Mouse (Mus musculus) liver, embryonic 13.5 days (tissue): ENCODE data around the gene Pappa. TPM values are rescaled to one million over a fixed set of nuclear protein-coding genes. Genes with fewer than 3 reads are reported as not detected.

ENCODE experiments used
- ATAC-seq: fragments of 200-750 bp; cut with Nextera tagmentation; 2 replicates; pipeline ENCODE4 v1.8.0; 2017; ENCODE audit warnings: low read depth, mild to moderate bottlenecking, moderate number of reproducible peaks, moderate library complexity
- DNase-seq: peaks from one replicate; pipeline ENCODE4 v3.0.0; 2022
- H3K27ac ChIP-seq: fragments of 300-500 bp; sonication (generic); 2 replicates; pipeline ENCODE4 v1.5.1; 2015; ENCODE audit warnings: moderate library complexity, mild to moderate bottlenecking, inconsistent platforms
- H3K27me3 ChIP-seq: fragments of 300-500 bp; sonication (generic); 2 replicates; pipeline ENCODE4 v1.6.1; 2015; ENCODE audit warnings: mild to moderate bottlenecking, inconsistent platforms
- H3K36me3 ChIP-seq: fragments of 300-500 bp; sonication (generic); 2 replicates; pipeline ENCODE4 v1.6.1; 2015; ENCODE audit warnings: mild to moderate bottlenecking, inconsistent platforms
- H3K4me1 ChIP-seq: fragments of 300-500 bp; sonication (generic); replicated peaks from 2 replicates; pipeline ENCODE4 v1.6.1; 2015; ENCODE audit warnings: inconsistent platforms
- H3K4me2 ChIP-seq: fragments of 300-500 bp; sonication (generic); 2 replicates; pipeline ENCODE4 v1.6.1; 2015; ENCODE audit warnings: inconsistent platforms, mild to moderate bottlenecking, moderate library complexity
- H3K4me3 ChIP-seq: fragments of 300-500 bp; sonication (generic); replicated peaks from 2 replicates; pipeline ENCODE4 v1.5.1; 2015; ENCODE audit warnings: mild to moderate bottlenecking, inconsistent platforms
- H3K9ac ChIP-seq: fragments of 300-500 bp; sonication (generic); 2 replicates; pipeline ENCODE4 v1.6.1; 2015; ENCODE audit warnings: mild to moderate bottlenecking, inconsistent platforms
- H3K9me3 ChIP-seq: fragments of 300-500 bp; sonication (generic); replicated peaks from 2 replicates; pipeline ENCODE4 v1.6.1; 2016; ENCODE audit warnings: inconsistent platforms
- WGBS: fragments of 180-500 bp; shearing (Covaris S2); methylation state at CpG from one replicate; pipeline ENCODE4 v1.1.7; 2015; ENCODE audit not compliant: insufficient replicate concordance; 5-methylcytosine and 5-hydroxymethylcytosine counted together
- polyA plus RNA-seq: library from polyadenylated mRNA; unstranded; fragments of >200 nt; fragmentation: Nextera tagmentation; extraction: Ambion mirVana; gene quantifications from 2 replicates; pipeline ENCODE4 v1.2.1, GENCODE M21; 2015

The Pappa gene
- polyA plus RNA-seq, 1 experiment from 2014 or later: 0.03 TPM

GRCm38 (mm10) chr4:65217651-65218364 is 93.8 kb downstream of the Pappa start:
- no peaks in the 10 kb centered on the region for H3K4me1 ChIP-seq
- H3K27me3 ChIP-seq: no peaks in the 10 kb centered on the region
- no peaks in the 10 kb centered on the region for H3K36me3 ChIP-seq
- H3K27ac ChIP-seq: no peak overlapping the region
- H3K9me3 ChIP-seq: no peaks in the 10 kb centered on the region
- 31% methylated on average over 9 of the region's 9 CpGs for WGBS
- no peak overlapping the region for H3K4me2 ChIP-seq
- DNase-seq (no peak), ATAC-seq (no peak)
- H3K4me3 ChIP-seq: no peak overlapping the region
- no peak overlapping the region for H3K9ac ChIP-seq

DNA sequence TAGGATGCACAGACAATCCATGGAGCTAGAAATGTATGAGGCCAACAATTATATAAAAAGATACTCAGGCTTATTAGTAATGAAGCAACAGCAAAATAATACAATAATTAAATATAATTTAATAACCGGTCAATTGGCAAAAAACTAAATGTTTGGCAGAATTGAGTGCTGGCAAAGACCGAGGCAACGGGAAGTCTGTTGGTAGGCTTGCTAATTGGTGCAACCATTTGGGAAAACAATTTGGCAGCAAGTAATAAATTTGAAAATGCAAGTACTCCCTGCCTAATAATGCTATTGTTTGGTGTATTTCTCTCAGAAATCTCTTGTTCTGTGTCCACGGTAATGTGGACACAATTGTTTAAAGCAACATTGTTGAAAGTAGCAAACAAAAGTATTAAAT is 99.9 kb downstream of the Pappa start:
- H3K36me3 ChIP-seq: no peaks in the 10 kb centered on the region
- no peak overlapping the region for H3K27ac ChIP-seq
- H3K27me3 ChIP-seq: no peaks in the 10 kb centered on the region
- no peak overlapping the region for H3K9ac ChIP-seq
- no peaks in the 10 kb centered on the region for H3K4me1 ChIP-seq
- no peaks in the 10 kb centered on the region for H3K9me3 ChIP-seq
- H3K4me3 ChIP-seq: no peak overlapping the region
- no peak overlapping the region for H3K4me2 ChIP-seq
- 64% methylated on average over 4 of the region's 4 CpGs for WGBS
- DNase-seq (no peak), ATAC-seq (no peak)

DNA sequence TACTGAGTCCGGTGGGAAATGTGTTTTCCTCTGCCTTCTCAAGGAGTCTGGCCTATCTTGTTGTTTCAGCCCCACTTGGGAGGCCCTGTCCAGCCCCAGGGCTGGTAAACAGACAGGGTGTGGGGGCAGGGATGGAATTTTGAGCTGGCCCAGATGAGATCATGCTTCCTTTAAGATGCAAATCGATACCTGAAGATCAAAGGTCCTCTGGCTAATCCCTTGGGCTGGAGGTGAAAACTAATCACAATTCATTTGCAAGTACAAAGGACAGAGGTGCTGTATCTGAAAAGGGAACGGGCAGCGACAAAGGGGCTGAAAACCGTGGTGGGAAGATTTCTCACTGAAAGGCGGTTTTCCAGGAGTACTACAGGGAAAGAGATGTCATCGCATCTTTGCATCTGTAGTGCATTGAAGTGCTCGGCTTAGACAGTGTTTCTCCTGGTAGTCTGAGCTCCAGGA is 114.6 kb downstream of the Pappa start:
- H3K27ac ChIP-seq: no peak overlapping the region
- DNase-seq (no peak), ATAC-seq (no peak)
- no peak overlapping the region for H3K4me3 ChIP-seq
- H3K27me3 ChIP-seq: no peaks in the 10 kb centered on the region
- no peak overlapping the region for H3K4me2 ChIP-seq
- H3K9ac ChIP-seq: no peak overlapping the region
- H3K36me3 ChIP-seq: no peaks in the 10 kb centered on the region
- H3K4me1 ChIP-seq: no peaks in the 10 kb centered on the region; the same call in 1 of the 2 replicates
- WGBS: 21% methylated on average over 8 of the region's 8 CpGs
- no peaks in the 10 kb centered on the region for H3K9me3 ChIP-seq

DNA sequence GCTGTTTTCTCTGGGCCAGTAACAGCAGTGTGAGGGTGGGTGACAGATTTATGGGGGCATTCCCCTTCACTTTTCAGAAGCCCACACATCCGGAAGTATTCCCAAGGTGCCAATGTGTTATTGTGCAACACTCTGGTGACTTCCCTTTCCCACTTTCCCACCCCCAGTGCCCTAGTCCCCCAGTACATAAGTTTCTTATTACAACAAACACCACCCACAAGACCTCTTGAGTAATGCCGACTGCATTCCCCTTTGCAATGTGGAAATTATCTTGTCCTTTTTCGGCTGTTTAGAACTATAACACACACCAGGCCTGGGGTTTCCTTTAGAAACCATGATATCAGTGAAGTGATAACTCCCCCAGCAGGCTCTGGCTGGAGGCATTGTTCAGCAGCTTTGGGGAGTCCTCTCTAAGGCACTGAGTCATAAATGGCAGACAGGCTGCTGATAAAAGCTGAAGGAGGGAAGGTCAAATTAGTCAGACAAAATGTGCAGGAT is 118.5 kb downstream of the Pappa start:
- no peak for ATAC-seq
- Histone ChIP-seq H3K4me1 (no peaks in the 10 kb centered on the region; the same call in 1 of the 2 replicates), H3K27me3 (no peaks in the 10 kb centered on the region), H3K4me2 (no peak overlapping the region), H3K9me3 (no peaks in the 10 kb centered on the region), H3K4me3 (no peak overlapping the region), H3K9ac (no peak overlapping the region), H3K36me3 (no peaks in the 10 kb centered on the region), H3K27ac (no peak overlapping the region)
- WGBS: 13% methylated on average over 3 of the region's 3 CpGs
- DNase-seq: no peak

DNA sequence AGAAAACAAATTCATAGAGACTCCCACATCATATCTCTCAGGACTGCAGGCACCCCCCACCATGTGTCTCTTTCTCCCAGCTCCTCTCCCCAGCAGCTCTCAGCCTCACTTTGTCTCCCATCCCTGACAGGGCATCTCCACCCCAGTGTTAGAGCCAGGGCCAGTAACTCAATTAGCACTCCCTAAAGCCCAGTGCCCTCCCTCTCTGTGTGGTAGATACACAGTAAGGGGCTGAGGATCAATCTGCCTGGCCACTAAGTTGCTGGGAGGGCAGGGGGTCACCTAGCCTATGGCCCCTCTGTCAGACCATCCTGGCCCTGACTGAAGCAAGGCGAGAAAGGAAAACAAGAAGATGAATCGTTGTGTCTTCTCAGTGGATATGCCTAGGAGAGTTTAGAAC is 119.3 kb downstream of the Pappa start:
- Histone ChIP-seq H3K4me2 (no peak overlapping the region), H3K9me3 (no peaks in the 10 kb centered on the region), H3K4me1 (no peaks in the 10 kb centered on the region; the same call in 1 of the 2 replicates), H3K27ac (no peak overlapping the region), H3K9ac (no peak overlapping the region), H3K36me3 (no peaks in the 10 kb centered on the region), H3K27me3 (no peaks in the 10 kb centered on the region), H3K4me3 (no peak overlapping the region)
- DNase-seq (no peak), ATAC-seq (no peak)
- 44% methylated on average over 2 of the region's 2 CpGs for WGBS

DNA sequence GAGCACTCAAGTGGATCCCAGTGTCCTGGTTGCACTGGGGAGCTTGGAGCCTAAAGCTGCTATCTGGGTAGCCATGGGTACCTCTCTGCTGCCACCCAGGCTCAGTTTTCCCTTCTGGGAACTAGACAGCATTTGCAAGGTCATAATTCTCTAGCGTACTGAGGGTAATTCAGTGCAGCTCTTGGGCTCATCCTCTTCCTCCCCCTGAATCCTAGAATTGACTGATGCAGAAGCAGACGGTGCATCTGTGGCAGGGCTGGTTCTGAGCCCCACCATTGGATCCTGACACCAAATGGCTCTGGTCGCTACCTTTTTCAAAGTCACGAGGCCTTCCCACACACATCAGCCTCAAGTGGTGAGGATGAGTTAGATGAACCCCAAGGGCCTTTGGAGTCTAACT is 121.0 kb downstream of the Pappa start:
- Histone ChIP-seq H3K9ac (no peak overlapping the region), H3K27ac (no peak overlapping the region), H3K9me3 (no peaks in the 10 kb centered on the region), H3K27me3 (no peaks in the 10 kb centered on the region), H3K4me3 (no peak overlapping the region), H3K36me3 (no peaks in the 10 kb centered on the region), H3K4me2 (no peak overlapping the region), H3K4me1 (no peaks in the 10 kb centered on the region)
- no peak for ATAC-seq
- WGBS: 62% methylated on average over 4 of the region's 4 CpGs
- DNase-seq: no peak

- H3K36me3 ChIP-seq: no peaks in the 10 kb centered on the region
- WGBS: 34% methylated on average over 3 of the region's 3 CpGs
- ATAC-seq (no peak), DNase-seq (no peak)
- no peak overlapping the region for H3K27ac ChIP-seq
- H3K4me3 ChIP-seq: no peak overlapping the region
- H3K9ac ChIP-seq: no peak overlapping the region
- no peaks in the 10 kb centered on the region for H3K4me1 ChIP-seq
- no peak overlapping the region for H3K4me2 ChIP-seq
- H3K27me3 ChIP-seq: no peaks in the 10 kb centered on the region
- H3K9me3 ChIP-seq: no peaks in the 10 kb centered on the region
Measured at GRCm38 (mm10) chr4:65245440-65245839, 121.5 kb downstream of the Pappa start.

GRCm38 (mm10) chr4:65252193-65252592 is 128.2 kb downstream of the Pappa start:
- H3K36me3 ChIP-seq: no peaks in the 10 kb centered on the region
- H3K27ac ChIP-seq: no peak overlapping the region
- no peak overlapping the region for H3K4me2 ChIP-seq
- DNase-seq (no peak), ATAC-seq (no peak)
- H3K4me1 ChIP-seq: no peaks in the 10 kb centered on the region
- H3K9ac ChIP-seq: no peak overlapping the region
- no peaks in the 10 kb centered on the region for H3K9me3 ChIP-seq
- no peaks in the 10 kb centered on the region for H3K27me3 ChIP-seq
- no peak overlapping the region for H3K4me3 ChIP-seq
- WGBS: 21% methylated on average over 8 of the region's 8 CpGs

GRCm38 (mm10) chr4:65254073-65254472 is 130.1 kb downstream of the Pappa start:
- H3K4me1 ChIP-seq: no peaks in the 10 kb centered on the region
- H3K9ac ChIP-seq: no peak overlapping the region
- H3K27ac ChIP-seq: no peak overlapping the region
- WGBS: 71% methylated on average over 1 of the region's 1 CpGs
- DNase-seq (no peak), ATAC-seq (no peak)
- no peak overlapping the region for H3K4me3 ChIP-seq
- H3K9me3 ChIP-seq: no peaks in the 10 kb centered on the region
- no peaks in the 10 kb centered on the region for H3K36me3 ChIP-seq
- H3K4me2 ChIP-seq: no peak overlapping the region
- H3K27me3 ChIP-seq: no peaks in the 10 kb centered on the region

DNA sequence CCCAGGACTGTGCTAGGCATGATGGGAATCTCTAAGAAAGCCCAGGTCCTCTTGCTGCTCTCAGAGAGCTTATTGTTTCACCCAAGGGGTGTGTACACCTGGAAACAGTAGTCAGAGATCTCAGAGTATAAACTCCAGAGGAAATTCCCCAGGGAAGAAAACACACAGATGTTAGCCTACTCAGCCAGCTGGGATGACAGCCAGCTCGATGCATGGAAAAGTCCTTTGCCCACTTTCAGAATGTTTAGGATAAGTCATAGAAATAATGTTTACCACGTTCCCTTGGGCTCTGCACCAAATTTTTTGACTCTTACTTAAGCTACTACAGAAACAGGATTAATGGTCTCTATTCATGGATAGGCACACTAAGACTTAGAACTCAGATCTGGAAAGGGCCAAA is 143.1 kb downstream of the Pappa start:
- ATAC-seq: no peak
- Histone ChIP-seq H3K27ac (no peak overlapping the region), H3K4me1 (no peaks in the 10 kb centered on the region), H3K36me3 (no peaks in the 10 kb centered on the region), H3K4me2 (no peak overlapping the region), H3K27me3 (no peaks in the 10 kb centered on the region), H3K4me3 (no peak overlapping the region), H3K9me3 (no peaks in the 10 kb centered on the region), H3K9ac (no peak overlapping the region)
- no peak for DNase-seq
- 55% methylated on average over 2 of the region's 2 CpGs for WGBS

DNA sequence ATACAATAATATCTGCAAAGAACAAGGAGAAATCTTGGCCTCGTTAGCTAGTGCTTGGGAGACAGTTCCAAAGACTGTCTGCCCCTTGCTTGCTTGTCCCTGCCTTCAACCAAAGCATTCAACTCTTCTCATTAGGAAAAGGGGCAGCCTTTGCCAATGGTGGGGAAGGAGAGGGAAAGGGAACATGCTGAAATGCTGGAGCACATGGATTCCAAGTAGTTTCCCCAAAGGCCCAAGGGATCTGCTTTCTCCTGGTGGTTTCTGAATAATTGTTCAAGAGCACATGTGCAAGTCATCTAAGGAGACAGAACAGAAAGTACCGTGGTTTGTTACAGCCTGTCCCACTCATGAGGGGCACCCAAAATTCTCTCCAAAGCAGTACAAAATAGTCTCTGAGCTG is 146.0 kb downstream of the Pappa start:
- H3K9ac ChIP-seq: no peak overlapping the region
- H3K4me3 ChIP-seq: no peak overlapping the region
- no peaks in the 10 kb centered on the region for H3K4me1 ChIP-seq
- WGBS: 53% methylated on average over 2 of the region's 2 CpGs
- H3K4me2 ChIP-seq: no peak overlapping the region
- H3K27ac ChIP-seq: no peak overlapping the region
- no peak for DNase-seq
- H3K27me3 ChIP-seq: no peaks in the 10 kb centered on the region
- no peaks in the 10 kb centered on the region for H3K9me3 ChIP-seq
- H3K36me3 ChIP-seq: no peaks in the 10 kb centered on the region
- ATAC-seq: no peak

DNA sequence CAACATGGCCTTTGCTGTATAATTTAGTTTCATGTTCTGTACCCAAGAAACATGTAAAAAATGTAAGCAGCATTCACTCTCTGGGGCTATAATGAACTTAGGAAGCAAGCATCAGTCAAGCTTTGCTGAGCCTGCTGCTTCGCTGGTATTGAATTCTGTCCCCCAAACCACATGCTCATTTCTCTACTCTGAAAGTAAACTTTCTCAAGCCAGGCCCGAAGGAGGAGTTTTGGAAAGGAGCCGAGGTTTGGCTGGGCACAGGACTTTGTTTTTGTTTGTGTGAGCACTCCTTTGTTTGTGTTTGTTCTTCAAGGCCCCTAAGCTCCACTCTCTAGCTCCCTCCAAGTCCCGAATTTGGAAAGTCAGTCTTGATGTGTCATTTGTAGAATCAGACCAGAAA is 148.3 kb downstream of the Pappa start:
- Histone ChIP-seq H3K4me3 (no peak overlapping the region), H3K9me3 (no peaks in the 10 kb centered on the region)
- no peak for DNase-seq

More for the DNA sequence above, 148.3 kb downstream of the Pappa start:
- Histone ChIP-seq H3K27ac (no peak overlapping the region), H3K9ac (no peak overlapping the region), H3K4me1 (no peaks in the 10 kb centered on the region), H3K36me3 (no peaks in the 10 kb centered on the region), H3K27me3 (no peaks in the 10 kb centered on the region), H3K4me2 (no peak overlapping the region)
- ATAC-seq: no peak
- WGBS: 54% methylated on average over 4 of the region's 4 CpGs
